Mouse (Mus musculus) forebrain, embryonic 16.5 days (tissue): Measurements from ENCODE around the gene Heatr5a. TPM values are rescaled to one million over a fixed set of nuclear protein-coding genes. Genes with fewer than 3 reads are reported as not detected.

Experiments
- ATAC-seq: fragments of 200-750 bp; cut with Nextera tagmentation; 2 replicates; pipeline ENCODE4 v1.8.0; 2017; ENCODE audit warnings: mild to moderate bottlenecking, moderate library complexity
- H3K27ac ChIP-seq: fragments of 300-500 bp; sonication (generic); 2 replicates; pipeline ENCODE4 v1.5.1; 2014; ENCODE audit warnings: low read length, control low read depth
- H3K27me3 ChIP-seq: fragments of 300-500 bp; sonication (generic); replicated peaks from 2 replicates; pipeline ENCODE4 v1.6.1; 2014; ENCODE audit warnings: low read length; ENCODE audit not compliant: control insufficient read depth, insufficient read depth
- H3K36me3 ChIP-seq: fragments of 300-500 bp; sonication (generic); 2 replicates; pipeline ENCODE4 v1.6.1; 2014; ENCODE audit not compliant: control insufficient read depth, insufficient read depth
- H3K4me1 ChIP-seq: fragments of 300-500 bp; sonication (generic); replicated peaks from 2 replicates; pipeline ENCODE4 v1.6.1; 2014; ENCODE audit warnings: low read length; ENCODE audit not compliant: control insufficient read depth, insufficient read depth
- H3K4me2 ChIP-seq: fragments of 300-500 bp; sonication (generic); 2 replicates; pipeline ENCODE4 v1.6.1; 2014; ENCODE audit warnings: mild to moderate bottlenecking, low read length, control low read depth
- H3K4me3 ChIP-seq: fragments of 300-500 bp; sonication (generic); replicated peaks from 2 replicates; pipeline ENCODE4 v1.5.1; 2014; ENCODE audit warnings: mild to moderate bottlenecking, low read length, control low read depth
- H3K9ac ChIP-seq: fragments of 300-500 bp; sonication (generic); replicated peaks from 2 replicates; pipeline ENCODE4 v1.6.1; 2014; ENCODE audit warnings: low read depth, low read length, control low read depth
- H3K9me3 ChIP-seq: fragments of 300-500 bp; sonication (generic); 2 replicates; pipeline ENCODE4 v1.6.1; 2016; ENCODE audit warnings: low read length; ENCODE audit not compliant: control insufficient read depth
- WGBS: fragments of 180-500 bp; shearing (Covaris S2); extraction: QIAGEN DNeasy Blood & Tissue Kit; methylation state at CpG from one replicate; pipeline ENCODE4 v1.1.7; 2014; 5-methylcytosine and 5-hydroxymethylcytosine counted together
- polyA plus RNA-seq: library from polyadenylated mRNA; unstranded; fragments of >200 nt; fragmentation: Nextera tagmentation; extraction: Ambion mirVana; gene quantifications from 2 replicates; pipeline ENCODE4 v1.2.1, GENCODE M21; 2015

Heatr5a gene
- polyA plus RNA-seq, 1 experiment from 2014 or later, result 6.3 TPM

DNA sequence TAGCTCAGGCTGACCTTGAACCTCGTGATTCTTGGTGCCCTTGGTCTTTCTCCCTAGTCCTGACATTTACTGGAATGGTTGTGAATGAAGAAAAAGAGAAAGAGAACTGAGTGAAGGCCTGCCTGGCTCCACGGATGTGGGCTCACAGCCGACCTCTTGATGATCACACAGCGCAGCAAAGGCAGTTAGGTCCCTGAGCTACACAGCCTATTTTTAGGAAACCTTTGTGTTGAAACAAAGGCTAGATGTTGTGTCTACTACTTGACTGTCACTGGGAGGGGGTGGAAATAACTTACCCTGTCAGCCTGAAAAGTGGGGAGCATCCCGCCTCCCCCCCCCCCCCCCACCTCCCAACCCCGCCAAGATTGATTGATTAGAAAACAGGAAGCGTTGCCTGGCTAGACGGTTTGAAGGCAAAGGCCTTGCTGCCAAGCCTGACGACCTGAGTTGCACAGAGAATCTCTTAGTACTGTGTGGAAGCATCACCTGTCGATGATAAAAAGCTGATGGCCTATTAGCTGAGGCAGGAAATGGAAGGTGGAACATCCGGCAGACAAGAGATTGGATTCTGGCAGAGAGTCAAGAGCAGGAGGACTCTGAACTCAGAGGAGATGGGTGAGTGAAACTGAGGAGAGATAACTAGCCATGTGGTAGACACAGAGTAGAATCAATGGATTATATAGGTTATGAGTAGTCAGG lies 99.5 kb downstream of the Heatr5a start:
- H3K9ac ChIP-seq, result no peak overlapping the region
- H3K9me3 ChIP-seq, result no peaks in the 10 kb centered on the region
- ATAC-seq, result no peak
- no peaks in the 10 kb centered on the region for H3K36me3 ChIP-seq
- no peak overlapping the region for H3K27ac ChIP-seq
- no peak overlapping the region for H3K4me2 ChIP-seq
- no peaks in the 10 kb centered on the region for H3K27me3 ChIP-seq
- no peaks in the 10 kb centered on the region for H3K4me1 ChIP-seq
- no peak overlapping the region for H3K4me3 ChIP-seq
- 79% methylated on average over 11 of the region's 11 CpGs for WGBS

DNA sequence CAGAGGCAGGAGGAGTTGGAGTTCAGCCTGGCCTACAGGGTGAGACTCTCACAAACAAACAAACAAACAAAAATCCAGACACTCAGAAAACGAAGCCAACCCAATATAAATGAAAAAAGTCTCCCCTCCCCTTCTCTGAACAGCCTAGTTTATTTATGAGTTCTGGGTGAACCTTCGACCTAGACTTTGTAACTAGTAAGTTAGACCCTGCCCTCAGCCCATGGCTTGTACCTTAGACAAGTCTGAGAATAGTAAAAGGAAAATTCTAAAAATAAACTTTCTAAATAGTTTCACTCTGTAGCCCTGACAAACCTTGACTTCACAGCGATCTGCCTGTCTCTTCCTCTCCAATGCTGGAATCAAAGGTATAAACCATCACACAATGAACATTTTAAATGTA lies 101.6 kb downstream of the Heatr5a start:
- no peak for ATAC-seq
- no peak overlapping the region for H3K4me3 ChIP-seq
- H3K36me3 ChIP-seq, result no peaks in the 10 kb centered on the region
- 86% methylated on average over 3 of the region's 3 CpGs for WGBS
- no peak overlapping the region for H3K9ac ChIP-seq
- no peak overlapping the region for H3K27ac ChIP-seq
- peaks cover 8% of the 10 kb centered on the region for H3K4me1 ChIP-seq
- no peaks in the 10 kb centered on the region for H3K27me3 ChIP-seq
- H3K9me3 ChIP-seq, result no peaks in the 10 kb centered on the region
- no peak overlapping the region for H3K4me2 ChIP-seq

- H3K27me3 ChIP-seq, result no peaks in the 10 kb centered on the region
- no peak overlapping the region for H3K4me2 ChIP-seq
- 76% methylated on average over 8 of the region's 8 CpGs for WGBS
- H3K36me3 ChIP-seq, result no peaks in the 10 kb centered on the region
- H3K4me3 ChIP-seq, result no peak overlapping the region
- peaks cover 8% of the 10 kb centered on the region for H3K4me1 ChIP-seq
- ATAC-seq, result no peak
- no peak overlapping the region for H3K9ac ChIP-seq
- H3K27ac ChIP-seq, result no peak overlapping the region
- H3K9me3 ChIP-seq, result no peaks in the 10 kb centered on the region
Measured at GRCm38 (mm10) chr12:51867076-51867475, 104.0 kb downstream of the Heatr5a start.

DNA sequence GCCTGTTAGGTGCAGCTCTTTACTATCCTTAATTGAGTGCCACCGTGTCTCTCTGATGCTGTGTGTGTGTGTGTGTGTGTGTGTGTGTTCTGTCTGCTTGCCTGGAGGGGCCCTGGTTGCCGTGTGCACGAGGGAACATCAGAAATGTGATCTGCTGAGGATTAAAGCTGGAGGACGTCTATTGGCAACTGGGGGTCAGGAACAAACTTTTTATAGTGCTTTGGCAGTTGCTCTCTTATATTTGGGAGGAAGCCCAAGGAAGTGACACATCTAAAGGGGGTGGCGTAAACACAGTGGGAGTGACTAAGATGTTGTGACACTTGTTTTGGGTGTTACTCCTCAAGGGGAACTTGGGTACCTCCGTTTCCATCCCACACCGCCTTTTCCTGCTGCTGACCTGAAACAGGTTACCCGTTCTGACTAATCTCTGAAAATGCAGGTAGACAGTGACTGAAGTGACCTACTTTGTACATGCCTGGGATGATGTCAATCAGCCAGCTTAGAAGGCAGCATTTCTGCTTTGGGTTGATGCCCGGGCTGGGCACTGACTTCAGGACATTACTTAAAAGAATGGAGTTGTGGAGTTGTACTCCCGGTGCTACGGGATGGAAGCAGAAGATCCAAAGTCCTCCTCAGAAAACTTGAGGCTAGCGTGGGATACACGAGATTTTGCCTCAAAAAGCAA lies 104.8 kb downstream of the Heatr5a start:
- Histone ChIP-seq H3K9me3 (no peaks in the 10 kb centered on the region), H3K4me3 (no peak overlapping the region), H3K27ac (no peak overlapping the region), H3K4me1 (peaks cover 8% of the 10 kb centered on the region), H3K9ac (no peak overlapping the region), H3K27me3 (no peaks in the 10 kb centered on the region), H3K4me2 (no peak overlapping the region), H3K36me3 (no peaks in the 10 kb centered on the region)
- 47% methylated on average over 13 of the region's 13 CpGs for WGBS
- no peak; the same call in 1 of the 2 replicates for ATAC-seq

- WGBS, result 4% methylated on average over 4 of the region's 4 CpGs
- 0 out of 2 replicates have a peak overlapping the region, but pooled peaks have one; percentile 12 for H3K27ac ChIP-seq
- H3K36me3 ChIP-seq, result no peaks in the 10 kb centered on the region
- no peaks in the 10 kb centered on the region for H3K27me3 ChIP-seq
- peaks cover 8% of the 10 kb centered on the region for H3K4me1 ChIP-seq
- no peak overlapping the region for H3K4me2 ChIP-seq
- H3K9me3 ChIP-seq, result no peaks in the 10 kb centered on the region
- H3K9ac ChIP-seq, result no peak overlapping the region
- H3K4me3 ChIP-seq, result no peak overlapping the region
- peak; percentile 83 for ATAC-seq
Measured at GRCm38 (mm10) chr12:51865790-51866179, 105.3 kb downstream of the Heatr5a start.

GRCm38 (mm10) chr12:51865061-51865789 lies 105.9 kb downstream of the Heatr5a start:
- Histone ChIP-seq H3K4me2 (no peak overlapping the region), H3K4me3 (no peak overlapping the region), H3K9ac (no peak overlapping the region), H3K27me3 (no peaks in the 10 kb centered on the region), H3K4me1 (peaks cover 8% of the 10 kb centered on the region), H3K36me3 (no peaks in the 10 kb centered on the region), H3K27ac (0 out of 2 replicates have a peak overlapping the region, but pooled peaks have one; percentile 12), H3K9me3 (no peaks in the 10 kb centered on the region)
- no peak; the same call in 1 of the 2 replicates for ATAC-seq
- 33% methylated on average over 9 of the region's 9 CpGs for WGBS

GRCm38 (mm10) chr12:51863116-51864002 lies 107.8 kb downstream of the Heatr5a start:
- H3K36me3 ChIP-seq, result no peaks in the 10 kb centered on the region
- no peak overlapping the region for H3K9ac ChIP-seq
- H3K27ac ChIP-seq, result no peak overlapping the region
- no peaks in the 10 kb centered on the region for H3K27me3 ChIP-seq
- peaks cover 8% of the 10 kb centered on the region for H3K4me1 ChIP-seq
- H3K9me3 ChIP-seq, result no peaks in the 10 kb centered on the region
- no peak overlapping the region for H3K4me3 ChIP-seq
- H3K4me2 ChIP-seq, result no peak overlapping the region
- ATAC-seq, result no peak
- 93% methylated on average over 14 of the region's 14 CpGs for WGBS

DNA sequence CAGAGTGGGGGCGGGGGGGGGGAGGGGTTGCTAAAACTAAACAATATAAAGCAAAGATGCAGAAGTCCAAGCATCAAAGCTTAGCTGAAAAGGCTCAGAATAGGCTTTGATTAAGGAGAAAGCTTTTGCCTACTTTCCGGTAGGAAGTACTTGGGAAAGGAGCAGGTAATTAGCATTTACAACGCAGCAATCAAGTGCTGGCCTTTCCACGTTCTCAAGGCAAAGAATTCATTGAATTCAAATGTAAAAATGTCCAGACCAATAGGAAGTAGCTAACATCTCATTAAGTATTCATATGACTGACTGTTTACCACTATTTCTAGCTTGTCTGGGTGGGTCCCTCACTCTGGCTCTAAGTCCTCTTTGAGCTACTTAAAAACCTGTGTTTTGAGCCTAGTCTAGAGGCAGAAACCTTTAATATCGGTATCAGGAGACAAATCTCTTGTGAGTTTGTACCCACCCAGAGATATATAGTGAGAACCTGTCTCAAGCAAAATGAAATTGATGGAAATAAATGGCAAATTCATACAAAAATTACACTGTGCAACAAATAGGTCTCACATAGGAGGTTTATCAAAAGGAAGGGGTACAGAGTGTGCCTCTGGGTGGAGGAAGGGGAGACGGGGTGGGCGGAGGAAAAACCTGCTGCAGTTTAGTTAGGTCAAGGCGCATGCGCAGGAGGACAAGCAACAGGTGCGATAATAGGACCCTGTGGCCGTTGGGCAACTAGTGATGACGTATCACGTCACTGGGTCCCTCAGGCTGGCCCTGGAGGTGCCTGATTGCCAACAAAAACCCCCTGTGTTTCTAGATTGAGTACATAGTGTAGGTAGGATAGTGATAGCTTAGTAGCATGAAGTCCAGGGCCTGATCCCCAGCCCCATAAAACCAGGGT lies 112.7 kb downstream of the Heatr5a start:
- no peak for ATAC-seq
- Histone ChIP-seq H3K36me3 (no peaks in the 10 kb centered on the region), H3K4me2 (no peak overlapping the region), H3K27me3 (no peaks in the 10 kb centered on the region), H3K9ac (no peak overlapping the region), H3K4me3 (no peak overlapping the region), H3K9me3 (no peaks in the 10 kb centered on the region), H3K4me1 (no peaks in the 10 kb centered on the region), H3K27ac (no peak overlapping the region)
- 63% methylated on average over 13 of the region's 13 CpGs for WGBS
